Mouse (Mus musculus): ENCODE data around the gene Exosc7.
A peak's percentile ranks its signal among the peaks of the same experiment; 100 is the strongest.

Gene Exosc7

DNA sequence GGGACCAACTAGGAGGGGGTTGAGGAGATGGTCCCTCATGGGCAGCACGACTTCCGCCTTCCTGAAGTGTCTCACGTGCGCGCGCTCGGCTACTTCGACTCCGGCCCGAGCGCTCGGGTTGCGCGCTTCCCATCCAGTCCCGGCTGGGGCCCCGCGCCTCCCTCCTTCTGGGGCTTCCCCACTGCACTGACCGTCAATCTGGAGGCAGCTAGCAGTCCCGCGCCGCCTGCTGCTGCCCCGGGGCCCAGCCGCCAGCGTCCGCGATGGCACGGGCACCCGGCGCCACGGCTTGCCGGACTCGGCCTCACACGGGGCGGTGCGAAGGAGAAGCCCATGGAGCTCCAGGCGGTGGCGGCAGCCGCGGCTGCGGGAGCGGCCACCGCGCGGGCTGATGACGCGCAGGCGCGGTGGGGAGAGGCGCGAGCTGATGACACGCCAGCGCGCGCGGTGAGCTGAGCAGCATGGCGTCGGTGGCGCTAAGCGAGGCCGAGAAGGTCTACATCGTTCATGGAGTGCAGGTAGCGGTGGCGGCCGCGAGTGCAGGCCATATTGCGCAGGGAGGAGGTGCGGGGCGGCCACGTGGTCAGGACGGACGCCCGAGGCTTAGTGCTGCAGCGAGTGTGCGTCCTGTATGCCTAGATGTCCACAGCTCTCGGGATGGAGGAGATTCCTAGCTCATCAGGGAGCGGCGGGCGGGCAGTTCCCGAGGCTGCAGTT is at the start of gene Exosc7, which contains the start of gene Zdhhc3:
Exosc7 (plus strand) TSS at position 411 of the 717 bp plus-strand sequence.
Zdhhc3 (minus strand) TSS at position 401 of the 717 bp plus-strand sequence.
- peak; percentile 93 for DNase-seq (ENCODE audit: low read depth, low spot score)

DNA sequence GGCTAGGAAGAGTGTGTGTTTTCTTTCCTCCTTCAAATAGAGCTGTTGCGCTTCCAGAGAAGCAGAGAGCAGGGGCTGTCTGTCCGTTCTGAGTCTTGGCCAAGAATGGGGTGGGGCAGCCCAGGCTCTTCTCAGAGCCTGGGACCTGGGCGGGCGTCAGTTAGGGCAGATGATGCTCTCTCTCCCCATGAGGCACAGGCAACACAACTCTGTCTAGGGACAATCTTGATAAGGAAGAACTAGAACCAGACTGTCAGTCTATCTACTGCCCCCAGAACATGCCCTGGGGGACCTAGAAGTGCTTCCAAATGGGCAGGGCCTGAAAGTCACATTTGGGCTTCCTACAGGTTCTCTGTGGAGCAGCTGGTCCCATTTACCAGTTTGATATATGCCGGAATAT is 33.9 kb upstream of the Exosc7 start:
- DNase-seq (ENCODE audit: low read depth, low spot score): no peak

- DNase-seq (ENCODE audit: low read depth, low spot score): no peak
Observed at GRCm38 (mm10) chr9:123080355-123080754, 32.7 kb upstream of the Exosc7 start.

GRCm38 (mm10) chr9:123080796-123081195 is 32.2 kb upstream of the Exosc7 start:
- DNase-seq (ENCODE audit: low read depth, low spot score): no peak

GRCm38 (mm10) chr9:123085373-123085772 is 27.6 kb upstream of the Exosc7 start:
- no peak for DNase-seq (ENCODE audit: low read depth, low spot score)

DNA sequence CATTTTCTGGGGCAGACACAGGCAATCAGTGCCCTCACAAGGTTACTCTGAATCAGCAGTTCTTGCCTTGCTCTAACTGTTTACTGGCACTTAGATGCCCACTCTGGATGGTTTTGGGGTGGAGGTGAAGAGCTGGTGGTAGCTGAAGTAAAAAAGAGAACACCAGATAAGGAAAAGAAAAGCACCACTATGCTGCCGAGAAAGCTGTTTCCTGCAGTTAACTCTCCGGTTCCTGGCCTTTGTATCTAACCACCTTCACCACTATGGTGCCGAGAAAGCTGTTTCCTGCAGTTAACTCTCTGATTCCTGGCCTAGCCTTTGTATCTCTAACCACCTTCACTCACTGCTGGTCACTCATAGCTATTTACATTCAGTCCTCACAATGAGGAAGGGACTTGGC is 25.5 kb upstream of the Exosc7 start:
- DNase-seq (ENCODE audit: low read depth, low spot score): no peak

GRCm38 (mm10) chr9:123090844-123091243 is 22.2 kb upstream of the Exosc7 start:
- no peak for DNase-seq (ENCODE audit: low read depth, low spot score)

DNA sequence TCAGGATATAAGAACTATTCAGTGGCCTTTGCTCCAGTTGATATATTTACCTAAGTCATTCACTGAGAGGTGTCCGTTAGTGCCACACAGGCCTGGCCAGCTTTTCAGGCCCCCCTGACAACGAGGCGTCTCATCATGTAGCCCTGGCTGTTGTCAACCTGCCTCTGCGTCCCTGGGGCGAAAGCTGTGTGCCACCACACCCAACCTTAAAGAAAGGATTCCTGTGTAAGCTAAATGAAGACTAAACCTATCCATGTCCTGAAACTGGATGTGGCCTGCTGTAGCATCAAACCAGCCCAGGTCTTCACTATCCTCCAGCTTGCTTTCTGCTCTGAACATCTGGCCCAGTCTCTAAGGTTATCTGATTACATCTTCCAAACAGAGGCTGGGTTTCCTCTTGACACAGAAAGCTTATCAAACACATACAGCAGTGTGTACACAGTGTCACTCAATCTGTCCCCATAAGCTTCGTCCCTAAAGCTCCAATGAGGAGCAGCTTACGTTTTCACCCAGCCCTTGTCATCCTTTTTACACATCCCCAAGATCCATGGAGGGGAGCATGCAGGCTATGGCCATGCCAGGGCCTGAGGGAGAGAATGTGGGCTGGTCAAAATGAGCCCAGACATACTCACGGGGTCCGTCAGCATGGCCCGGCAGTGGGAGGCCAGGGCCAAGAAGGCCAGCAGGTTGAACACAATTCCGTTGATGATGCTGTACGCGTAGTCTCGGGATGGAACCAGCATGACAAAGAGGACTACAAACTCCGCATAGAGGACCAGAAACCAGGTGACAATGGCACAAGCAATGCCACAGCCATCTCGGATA is 13.2 kb upstream of the Exosc7 start:
- DNase-seq (ENCODE audit: low read depth, low spot score): no peak

GRCm38 (mm10) chr9:123103425-123103824 is 9.6 kb upstream of the Exosc7 start:
- no peak for DNase-seq (ENCODE audit: low read depth, low spot score)

DNA sequence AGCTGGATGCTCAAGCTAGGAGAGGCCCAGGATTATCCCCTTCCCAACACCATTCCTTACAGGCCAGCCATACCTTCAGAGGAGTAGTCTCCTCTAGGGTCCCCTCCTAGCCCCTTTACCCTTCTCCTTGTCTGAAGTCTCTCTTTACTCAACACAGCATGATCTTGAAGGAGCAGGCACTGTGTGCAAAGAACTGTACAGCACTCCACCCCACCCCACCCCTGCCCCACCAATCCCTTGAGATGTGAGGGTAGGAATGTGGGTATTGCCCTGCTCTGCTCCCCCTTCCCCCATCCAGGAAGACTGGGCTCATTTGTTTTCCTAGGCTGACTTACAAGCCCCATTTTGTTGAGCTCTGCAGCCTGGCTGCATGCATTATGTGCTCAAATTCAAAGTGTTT is 8.7 kb upstream of the Exosc7 start:
- DNase-seq (ENCODE audit: low read depth, low spot score): no peak

- no peak for DNase-seq (ENCODE audit: low read depth, low spot score)
Observed at GRCm38 (mm10) chr9:123107186-123107585, 5.8 kb upstream of the Exosc7 start.

DNA sequence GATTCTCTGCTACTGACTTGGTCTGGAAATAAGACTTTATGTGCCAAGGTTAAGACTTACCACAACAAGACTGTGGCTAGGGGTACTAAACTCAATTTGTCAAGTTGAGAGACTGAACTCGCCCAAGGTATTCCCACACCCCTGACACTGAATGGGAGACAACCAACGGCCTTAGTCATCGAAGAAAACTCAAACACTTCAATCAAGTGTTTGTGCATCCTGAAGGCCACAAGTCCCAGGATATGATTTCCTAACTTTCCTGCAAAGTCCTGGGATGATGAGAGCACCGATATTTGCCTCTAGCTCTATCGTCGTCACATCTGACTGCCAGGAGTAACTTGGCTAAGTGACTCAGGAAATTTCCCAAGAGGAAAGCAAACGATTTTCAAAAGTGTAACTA is 3.8 kb upstream of the Exosc7 start:
- DNase-seq (ENCODE audit: low read depth, low spot score): no peak

DNA sequence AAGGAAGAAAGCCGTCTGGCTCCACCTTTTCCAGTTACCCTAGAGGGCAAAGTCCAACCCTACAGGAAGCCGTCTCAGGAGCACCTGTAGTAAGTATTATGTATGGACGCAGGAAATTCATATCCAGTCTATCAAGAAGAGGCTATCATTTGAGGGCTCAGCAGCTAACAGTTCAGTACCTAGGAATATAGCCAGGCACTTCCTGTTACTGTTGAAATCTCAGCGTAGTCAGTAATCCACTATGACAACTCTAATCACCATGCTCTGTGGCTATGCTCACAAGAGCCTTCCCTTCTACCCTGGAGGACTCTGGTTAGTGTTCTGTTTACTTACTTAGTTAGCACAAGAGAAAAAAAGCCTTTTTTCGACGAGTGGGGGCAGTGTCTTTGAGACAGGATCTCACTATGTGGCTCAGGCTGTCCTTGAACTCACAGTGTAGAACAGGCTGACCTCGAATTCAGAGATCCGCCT is 1.2 kb upstream of the Exosc7 start:
- DNase-seq (ENCODE audit: low read depth, low spot score): no peak

DNA sequence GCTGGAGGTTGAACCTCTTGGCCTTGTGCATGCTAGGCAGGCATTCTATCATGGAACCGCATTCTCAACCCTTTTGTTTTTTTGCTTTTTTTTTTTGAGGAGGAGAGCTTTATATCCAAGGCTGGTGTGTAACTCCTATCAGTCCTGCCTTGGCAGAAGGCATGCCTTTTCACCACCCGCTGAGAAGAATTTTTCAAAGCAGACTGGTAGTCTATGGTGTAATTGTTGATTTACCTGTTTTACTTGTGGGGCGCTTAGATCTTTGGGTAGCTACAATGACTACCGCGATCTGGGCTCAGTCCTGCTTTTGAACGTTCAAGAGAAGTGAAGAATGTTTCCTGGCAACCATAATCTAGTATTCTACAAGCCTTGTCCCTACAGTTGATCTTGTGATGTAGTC is 916 bp downstream of the Exosc7 start:
- DNase-seq (ENCODE audit: low read depth, low spot score): no peak

- no peak for DNase-seq (ENCODE audit: low read depth, low spot score)
Observed at GRCm38 (mm10) chr9:123115566-123115965, 2.6 kb downstream of the Exosc7 start.

DNA sequence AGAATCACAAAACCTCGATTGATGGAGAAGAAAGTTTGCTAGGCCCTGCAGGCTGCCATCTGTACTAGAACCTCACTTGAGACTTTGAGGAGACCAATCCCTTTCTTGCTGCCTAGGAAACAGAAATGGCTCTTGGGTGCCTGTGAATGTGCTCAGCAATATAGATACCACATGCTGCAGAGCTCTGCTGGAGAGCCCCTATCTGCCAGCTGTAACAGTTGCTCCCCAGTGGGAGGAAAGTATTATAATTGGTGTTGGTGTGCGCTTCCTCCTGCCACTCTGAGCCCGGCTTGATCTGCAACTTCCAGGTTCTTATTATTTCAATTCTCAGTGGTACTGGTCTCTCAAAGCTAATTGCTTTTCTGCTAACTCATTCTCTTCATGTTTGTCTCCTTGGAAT is 10.0 kb downstream of the Exosc7 start:
- no peak for DNase-seq (ENCODE audit: low read depth, low spot score)

DNA sequence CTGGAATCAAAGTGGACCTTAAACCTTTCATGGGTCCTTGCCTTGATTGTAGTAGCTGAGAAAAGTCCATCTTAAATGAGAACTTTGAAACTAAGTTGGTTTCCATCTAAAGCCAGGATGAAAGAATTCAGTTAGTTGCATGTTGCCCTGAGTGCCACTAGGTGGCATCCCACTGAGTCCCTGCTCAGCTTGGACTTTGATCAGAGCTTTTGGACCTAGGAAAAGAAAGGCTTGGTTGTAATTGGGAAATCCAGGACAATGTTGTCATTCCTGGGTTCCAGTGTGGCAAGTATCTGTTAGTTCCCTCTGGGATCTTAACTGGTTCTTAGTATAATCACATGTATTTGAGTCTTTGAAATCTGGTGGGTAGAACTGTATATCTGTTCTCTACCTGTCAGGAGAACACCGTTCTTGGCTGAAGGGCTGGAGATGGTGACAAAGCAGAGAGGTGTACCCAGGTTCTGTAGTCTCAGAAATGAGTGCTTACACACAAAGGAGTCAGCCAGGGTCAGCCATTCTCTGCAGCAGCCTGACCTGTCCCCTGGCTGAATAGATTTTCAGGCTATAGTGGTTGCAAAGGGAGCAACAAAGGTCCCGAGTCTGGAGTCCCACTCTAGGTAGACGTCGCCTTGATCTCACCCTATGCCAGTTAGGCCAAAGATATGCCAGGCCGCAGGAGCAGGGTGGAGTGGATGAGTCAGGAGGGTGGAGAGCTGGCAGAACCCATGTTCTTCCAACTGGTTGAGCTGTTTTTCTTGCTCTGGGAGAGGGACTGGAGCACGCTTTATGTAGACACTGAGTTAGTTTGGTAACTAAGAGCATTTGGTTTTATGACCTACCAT is 10.8 kb downstream of the Exosc7 start:
- DNase-seq (ENCODE audit: low read depth, low spot score): peak; percentile 10

DNA sequence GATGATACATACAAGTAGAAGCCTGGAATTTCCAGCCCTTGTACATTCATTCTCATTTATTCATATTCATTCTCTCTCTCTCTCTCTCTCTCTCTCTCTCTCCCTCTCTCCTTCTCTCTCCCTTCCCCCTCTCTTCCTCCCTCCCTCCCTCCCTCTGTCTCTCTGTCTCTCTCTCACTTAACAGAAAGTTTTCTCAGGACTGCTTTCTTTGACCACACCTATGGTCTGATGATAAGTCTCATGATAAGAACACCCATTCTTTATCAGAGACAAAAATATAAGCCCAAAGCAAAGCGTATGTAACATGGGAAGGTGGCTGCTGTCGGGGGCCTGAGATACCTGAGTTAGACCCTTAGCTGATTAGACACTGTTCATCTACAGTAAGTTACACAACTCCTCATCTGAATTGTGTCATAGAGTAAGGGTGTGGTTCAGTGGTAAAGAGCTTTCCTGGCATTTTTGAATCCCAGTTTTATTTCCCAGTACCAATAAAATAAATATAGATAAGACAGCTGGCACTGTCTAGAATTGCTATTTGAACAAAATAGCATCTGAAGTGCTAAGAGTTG is 11.5 kb downstream of the Exosc7 start:
- DNase-seq (ENCODE audit: low read depth, low spot score): no peak

GRCm38 (mm10) chr9:123127663-123128062 is 14.6 kb downstream of the Exosc7 start:
- DNase-seq (ENCODE audit: low read depth, low spot score): no peak

DNA sequence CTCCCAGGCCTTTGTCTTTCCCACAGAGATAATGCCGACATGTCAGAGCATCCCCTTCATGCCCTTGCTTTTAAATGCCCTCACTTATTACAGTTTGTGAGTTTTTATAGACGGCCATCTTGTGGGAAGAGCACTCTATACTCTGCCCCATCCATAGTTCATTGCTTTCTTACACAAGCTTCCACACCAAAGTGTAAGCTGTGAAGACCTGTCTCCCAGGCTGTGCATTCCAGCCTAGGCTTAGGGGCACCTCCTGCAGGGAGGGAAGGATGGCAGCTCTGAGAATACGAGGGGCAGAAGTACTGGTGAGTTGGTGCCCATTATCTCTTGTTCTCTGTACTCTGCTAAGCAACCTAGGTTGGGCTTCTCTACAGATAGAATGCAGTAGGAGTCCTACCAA is 20.0 kb downstream of the Exosc7 start:
- no peak for DNase-seq (ENCODE audit: low read depth, low spot score)

DNA sequence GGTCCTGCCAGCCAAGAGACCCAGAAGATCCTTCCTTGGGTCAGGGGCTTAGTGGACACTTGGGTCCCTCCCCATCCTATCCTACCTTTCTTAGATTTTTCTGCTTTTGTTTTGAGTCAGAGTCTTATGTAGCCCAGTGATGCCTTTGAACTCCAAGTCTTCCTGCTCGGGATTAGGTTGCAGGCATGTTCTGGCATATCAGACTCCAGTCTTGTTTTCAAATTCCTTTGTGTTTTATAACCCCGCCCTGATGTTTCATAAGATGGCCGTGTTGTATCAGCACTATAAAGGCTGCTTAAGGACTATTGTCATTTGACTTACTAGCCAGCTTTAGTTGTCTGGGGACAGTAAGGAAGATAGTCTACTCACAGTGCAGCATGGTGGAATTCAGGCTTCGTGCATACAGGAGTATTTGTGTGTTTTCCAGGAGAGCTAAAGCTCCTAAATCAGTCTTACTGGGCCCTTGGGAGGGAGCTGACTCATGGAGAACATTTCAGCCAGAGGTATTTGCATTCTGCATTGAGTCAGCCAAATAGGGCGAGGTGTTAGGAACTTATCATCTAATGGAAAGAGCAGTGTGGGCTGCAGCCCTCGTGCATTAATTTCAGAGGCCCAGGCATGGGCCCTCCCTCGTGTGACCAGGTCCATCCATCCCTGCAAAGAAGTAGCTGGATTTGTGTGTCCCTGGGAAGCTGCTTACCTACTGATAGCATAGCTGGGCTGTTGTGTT is 24.1 kb downstream of the Exosc7 start:
- DNase-seq (ENCODE audit: low read depth, low spot score): no peak
